Mouse (Mus musculus) midbrain, embryonic 10.5 days (tissue): Measurements from ENCODE around the gene Eef2. TPM values are rescaled to one million over a fixed set of nuclear protein-coding genes. Genes with fewer than 3 reads are reported as not detected.

ENCODE experiments used
- DNase-seq: peaks from one replicate; pipeline ENCODE4 v3.0.0-alpha.2; 2017; ENCODE audit warnings: low spot score
- H3K27ac ChIP-seq: fragments of 300-500 bp; sonication (generic); replicated peaks from 2 replicates; pipeline ENCODE4 v1.5.1; 2016; ENCODE audit warnings: mild to moderate bottlenecking
- H3K27me3 ChIP-seq: fragments of 300-500 bp; sonication (generic); 2 replicates; pipeline ENCODE4 v1.6.1; 2016; ENCODE audit warnings: low read depth, mild to moderate bottlenecking; ENCODE audit not compliant: poor library complexity, severe bottlenecking
- H3K36me3 ChIP-seq: fragments of 300-500 bp; sonication (generic); 2 replicates; pipeline ENCODE4 v1.6.1; 2016; ENCODE audit warnings: mild to moderate bottlenecking, moderate library complexity
- H3K4me1 ChIP-seq: fragments of 300-500 bp; sonication (generic); 2 replicates; pipeline ENCODE4 v1.6.1; 2016
- H3K4me3 ChIP-seq: fragments of 300-500 bp; sonication (generic); 2 replicates; pipeline ENCODE4 v1.5.1; 2016; ENCODE audit warnings: mild to moderate bottlenecking, moderate library complexity
- H3K9me3 ChIP-seq: fragments of 300-500 bp; sonication (generic); replicated peaks from 2 replicates; pipeline ENCODE4 v1.6.1; 2016; ENCODE audit warnings: mild to moderate bottlenecking
- WGBS: fragments of 180-500 bp; shearing (Covaris S2); methylation state at CpG from one replicate; pipeline ENCODE4 v1.1.7; 2016; 5-methylcytosine and 5-hydroxymethylcytosine counted together
- polyA plus RNA-seq: library from polyadenylated mRNA; unstranded; fragments of >200 nt; fragmentation: Nextera tagmentation; extraction: Ambion mirVana; gene quantifications from 2 replicates; pipeline ENCODE4 v1.2.1, GENCODE M21; 2016

Eef2 gene
- polyA plus RNA-seq = 528 and 571 TPM in 2 replicates

DNA sequence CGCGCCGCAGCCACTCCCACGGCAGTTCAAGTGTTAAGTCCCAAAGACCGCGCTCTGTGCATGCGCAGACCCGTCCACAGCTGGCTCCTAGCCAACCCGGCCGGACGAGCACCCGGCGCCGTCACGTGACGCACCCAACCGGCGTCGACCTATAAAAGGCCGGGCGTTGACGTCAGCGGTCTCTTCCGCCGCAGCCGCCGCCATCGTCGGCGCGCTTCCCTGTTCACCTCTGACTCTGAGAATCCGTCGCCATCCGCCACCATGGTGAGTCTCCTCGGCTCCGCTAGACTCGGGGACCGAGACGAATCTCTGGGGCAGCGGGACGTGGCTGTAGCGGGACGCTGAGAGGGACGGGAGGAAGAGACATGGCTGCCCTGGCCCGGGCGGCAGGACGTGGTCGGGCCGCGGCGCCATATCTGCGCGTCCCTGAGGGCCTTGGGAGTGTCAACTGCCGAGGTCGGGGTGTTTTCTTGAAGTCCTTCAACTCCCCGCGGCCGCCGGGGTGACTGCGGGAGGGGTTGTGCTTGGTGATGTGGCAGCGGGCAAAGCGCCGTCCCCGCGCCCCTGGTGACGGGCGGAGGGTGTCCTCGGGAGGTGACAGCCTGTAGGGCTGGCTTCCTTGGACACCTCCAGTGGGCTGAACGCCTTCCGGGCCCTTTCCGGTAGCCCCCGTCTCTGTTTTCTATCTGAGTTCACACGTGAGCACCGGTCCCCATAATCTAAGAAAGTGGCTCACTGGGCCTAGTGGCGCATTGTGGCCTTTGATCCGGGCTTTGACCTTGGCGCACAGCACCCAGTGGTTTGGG is at the start of gene Eef2:
Gene Eef2 (plus strand): TSS at position 166 of the 806 bp plus-strand sequence.
- WGBS = under 1% methylated on average over 77 of the region's 77 CpGs
- H3K36me3 ChIP-seq = peaks cover 48% of the 10 kb centered on the region
- peak; percentile 98 for DNase-seq

GRCm38 (mm10) chr10:81134181-81134587 is 42.2 kb upstream of the Eef2 start:
- H3K36me3 ChIP-seq = no peaks in the 10 kb centered on the region
- H3K9me3 ChIP-seq = no peaks in the 10 kb centered on the region
- 3% methylated on average over 16 of the region's 16 CpGs for WGBS
- no peak for DNase-seq
- H3K4me3 ChIP-seq = peak overlapping the region; percentile 89
- no peak overlapping the region for H3K27ac ChIP-seq
- H3K4me1 ChIP-seq = peaks cover 43% of the 10 kb centered on the region
- peaks cover 62% of the 10 kb centered on the region for H3K27me3 ChIP-seq

More for the DNA sequence above, at the start of gene Eef2:
- Histone ChIP-seq H3K27me3 (no peaks in the 10 kb centered on the region), H3K4me3 (peak within 1 kb of the TSS; percentile 100), H3K4me1 (peaks cover 72% of the 10 kb centered on the region), H3K9me3 (no peaks in the 10 kb centered on the region), H3K27ac (peak within 1 kb of the TSS; percentile 97)

DNA sequence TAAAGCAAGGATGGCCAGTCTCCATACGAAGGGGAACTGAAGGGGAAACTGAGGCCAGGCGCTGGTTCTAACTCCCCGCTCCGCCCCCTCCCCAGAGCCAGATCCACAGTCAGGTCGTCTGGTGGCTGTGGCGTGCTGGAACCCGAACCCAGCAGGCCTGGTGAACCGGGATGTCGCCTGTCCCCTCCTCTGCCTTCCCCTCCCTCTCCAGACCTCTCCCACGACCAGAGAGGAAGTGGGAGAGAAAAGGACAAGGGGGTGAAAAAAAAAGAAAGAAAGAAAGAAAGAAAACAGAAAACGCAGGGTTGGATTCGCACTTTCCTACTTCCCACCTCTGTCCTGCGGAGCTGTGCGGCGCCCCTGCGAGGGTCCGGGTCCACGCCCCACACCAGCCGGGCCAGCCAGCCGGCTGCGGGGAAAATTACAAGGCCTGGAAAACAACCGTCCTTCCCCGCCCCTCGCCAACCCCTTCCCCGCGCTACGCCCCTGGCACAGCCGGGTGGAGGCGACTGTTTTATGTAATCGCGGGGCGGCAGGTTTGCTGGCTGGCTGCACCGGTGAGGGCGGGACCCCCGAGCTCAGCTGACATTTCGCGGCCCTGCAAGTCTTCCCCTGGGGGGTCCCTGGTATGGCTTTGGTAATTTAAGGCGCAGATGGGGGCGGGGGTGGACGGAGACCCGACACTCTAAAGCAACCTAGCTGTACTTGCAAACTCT is 41.3 kb upstream of the Eef2 start, which contains the start of gene Zbtb7a:
Gene Zbtb7a (plus strand): TSS at position 255 of the 716 bp plus-strand sequence.
- H3K4me3 ChIP-seq = peak within 1 kb of the TSS; percentile 89
- H3K9me3 ChIP-seq = no peaks in the 10 kb centered on the region
- 2% methylated on average over 41 of the region's 41 CpGs for WGBS
- H3K4me1 ChIP-seq = peaks cover 45% of the 10 kb centered on the region
- peak; percentile 51 for DNase-seq
- H3K27ac ChIP-seq = peak within 1 kb of the TSS; percentile 97
- H3K36me3 ChIP-seq = no peaks in the 10 kb centered on the region
- peaks cover 53% of the 10 kb centered on the region for H3K27me3 ChIP-seq

DNA sequence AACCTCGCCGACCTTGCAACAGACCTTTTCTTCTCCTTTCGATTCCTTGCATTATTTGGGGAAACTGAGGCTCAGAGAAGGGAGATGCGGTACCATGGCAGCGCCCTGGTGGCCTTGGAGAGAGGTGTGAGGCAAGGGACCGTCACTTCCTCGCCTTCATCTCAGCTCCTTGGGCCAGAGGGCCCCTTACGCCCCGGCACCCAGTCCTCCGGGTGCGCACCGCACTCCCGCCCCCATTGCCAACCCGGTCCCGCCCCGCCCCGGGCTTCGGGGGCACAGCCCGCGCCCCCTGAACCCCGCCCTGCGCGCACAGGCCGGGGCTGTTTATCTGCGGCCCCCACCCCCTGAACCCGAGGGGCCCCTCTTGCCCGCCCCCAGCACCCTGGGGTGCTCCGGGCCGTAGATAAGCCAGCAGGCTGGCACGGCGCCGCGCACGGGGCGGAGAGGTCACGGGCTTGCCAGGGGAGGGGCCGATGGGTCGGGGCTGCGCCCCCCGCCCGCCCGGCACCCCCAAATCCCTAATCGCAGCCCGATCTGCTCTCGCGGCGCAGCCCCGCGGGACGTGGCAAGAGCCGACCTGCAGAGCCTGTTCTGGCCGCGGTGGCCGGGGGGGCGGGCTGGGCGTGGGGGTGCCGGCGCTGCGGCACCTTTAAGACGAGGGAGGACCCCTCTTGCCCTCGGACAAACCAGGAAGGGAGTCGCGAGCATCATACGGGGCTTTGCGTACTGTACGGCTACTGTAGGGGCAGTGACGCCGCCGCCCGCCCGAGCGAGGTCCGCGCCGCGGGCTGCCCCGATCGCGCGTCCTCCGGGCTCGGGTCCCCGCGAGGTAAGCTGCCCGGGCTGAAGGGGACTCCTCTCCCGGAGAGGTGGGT is 40.4 kb upstream of the Eef2 start:
- H3K36me3 ChIP-seq = no peaks in the 10 kb centered on the region
- no peaks in the 10 kb centered on the region for H3K9me3 ChIP-seq
- peak; percentile 71 for DNase-seq
- H3K27me3 ChIP-seq = peaks cover 43% of the 10 kb centered on the region
- H3K27ac ChIP-seq = peak overlapping the region; percentile 97
- peaks cover 55% of the 10 kb centered on the region for H3K4me1 ChIP-seq
- H3K4me3 ChIP-seq = peak overlapping the region; percentile 89
- WGBS = under 1% methylated on average over 82 of the region's 86 CpGs

DNA sequence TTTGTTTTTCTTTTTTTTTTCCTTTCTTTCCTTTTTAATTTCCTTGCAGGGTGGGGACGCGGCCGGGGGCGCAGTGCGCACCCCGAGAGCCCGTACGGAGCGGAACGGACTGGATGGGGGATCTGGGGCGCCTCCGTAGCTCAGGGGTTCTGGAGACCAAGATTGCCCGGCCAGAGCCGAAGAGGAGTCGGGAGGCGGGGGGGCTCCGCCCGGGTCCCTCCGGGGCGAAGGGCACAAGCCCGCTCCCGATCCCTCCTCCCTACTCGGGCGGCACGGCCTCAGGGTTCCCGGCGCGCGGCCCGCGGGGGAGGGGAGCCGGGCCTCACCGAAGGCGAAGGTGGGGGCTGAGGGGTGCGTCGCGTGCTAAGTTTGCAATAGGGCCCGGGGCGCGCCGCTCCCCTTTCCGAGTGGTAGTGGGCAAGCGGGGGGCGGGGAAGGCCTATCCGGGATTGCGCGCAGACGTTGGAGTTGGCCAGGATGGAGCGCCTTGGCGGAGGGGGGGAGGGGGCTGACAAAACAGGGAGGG is 39.7 kb upstream of the Eef2 start:
- H3K27me3 ChIP-seq = peaks cover 42% of the 10 kb centered on the region
- no peak for DNase-seq
- no peaks in the 10 kb centered on the region for H3K9me3 ChIP-seq
- no peaks in the 10 kb centered on the region for H3K36me3 ChIP-seq
- peak overlapping the region; percentile 89 for H3K4me3 ChIP-seq
- WGBS = 0% methylated on average over 44 of the region's 50 CpGs
- H3K4me1 ChIP-seq = peaks cover 62% of the 10 kb centered on the region
- H3K27ac ChIP-seq = peak overlapping the region; percentile 97

- Histone ChIP-seq H3K4me3 (peak overlapping the region; percentile 89), H3K27ac (peak overlapping the region; percentile 97), H3K36me3 (0 out of 2 replicates have a peak, but pooled peaks cover under 1% of the 10 kb centered on the region), H3K27me3 (peaks cover 36% of the 10 kb centered on the region), H3K4me1 (peaks cover 69% of the 10 kb centered on the region), H3K9me3 (no peaks in the 10 kb centered on the region)
- DNase-seq = peak; percentile 100
- WGBS = under 1% methylated on average over 81 of the region's 89 CpGs
Observed at GRCm38 (mm10) chr10:81137252-81138130, 38.9 kb upstream of the Eef2 start.

- Histone ChIP-seq H3K27me3 (peaks cover 29% of the 10 kb centered on the region), H3K9me3 (no peaks in the 10 kb centered on the region), H3K27ac (peak overlapping the region; percentile 97), H3K4me3 (peak overlapping the region; percentile 89), H3K4me1 (peaks cover 75% of the 10 kb centered on the region), H3K36me3 (peaks cover 5% of the 10 kb centered on the region)
- WGBS = under 1% methylated on average over 24 of the region's 24 CpGs
- DNase-seq = peak; percentile 42
Observed at GRCm38 (mm10) chr10:81138131-81138782, 38.2 kb upstream of the Eef2 start.

DNA sequence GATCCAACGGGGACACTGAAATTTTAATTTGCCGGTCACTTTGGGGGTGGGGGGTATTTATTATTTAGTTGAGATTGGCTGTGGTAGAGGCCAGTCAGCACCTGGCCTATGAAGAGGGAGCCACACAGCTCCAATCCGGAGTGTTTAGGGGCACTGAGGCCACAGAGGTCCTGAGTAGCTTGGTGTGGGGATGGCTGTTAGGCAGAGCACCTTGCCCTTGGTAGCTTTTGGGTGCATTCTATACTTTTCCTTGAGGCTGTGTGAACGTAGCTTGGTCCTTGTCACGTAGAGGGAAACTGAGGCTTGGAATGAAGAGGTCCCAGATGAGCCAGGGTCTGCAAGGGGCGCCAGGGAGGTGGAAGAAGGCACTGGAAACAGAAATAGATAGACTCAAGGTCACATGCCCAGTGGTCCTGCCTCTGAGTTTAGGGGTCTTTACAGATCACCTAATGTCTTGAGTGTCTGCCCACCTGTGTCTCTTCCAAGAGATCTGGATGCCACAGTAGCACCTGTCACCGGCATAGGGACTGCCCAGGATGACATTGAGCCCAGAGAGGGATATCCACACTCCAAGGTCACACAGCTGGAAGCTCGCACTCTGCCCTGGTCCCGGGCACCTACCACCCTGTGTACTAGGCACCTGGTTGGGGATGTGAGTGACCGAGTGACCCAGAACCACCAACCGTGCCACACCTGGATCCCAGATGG is 37.5 kb upstream of the Eef2 start:
- H3K36me3 ChIP-seq = peaks cover 12% of the 10 kb centered on the region
- H3K27me3 ChIP-seq = peaks cover 22% of the 10 kb centered on the region
- no peak for DNase-seq
- peak overlapping the region; percentile 97 for H3K27ac ChIP-seq
- WGBS = 62% methylated on average over 11 of the region's 11 CpGs
- H3K4me3 ChIP-seq = peak overlapping the region; percentile 89
- peaks cover 76% of the 10 kb centered on the region for H3K4me1 ChIP-seq
- H3K9me3 ChIP-seq = no peaks in the 10 kb centered on the region

GRCm38 (mm10) chr10:81139529-81139846 is 36.9 kb upstream of the Eef2 start:
- 78% methylated on average over 4 of the region's 4 CpGs for WGBS
- Histone ChIP-seq H3K4me1 (peaks cover 71% of the 10 kb centered on the region), H3K4me3 (peak overlapping the region; percentile 89), H3K27me3 (peaks cover 17% of the 10 kb centered on the region), H3K36me3 (peaks cover 17% of the 10 kb centered on the region), H3K9me3 (0 out of 2 replicates have a peak, but pooled peaks cover 3% of the 10 kb centered on the region), H3K27ac (peak overlapping the region; percentile 97)
- no peak for DNase-seq

GRCm38 (mm10) chr10:81140005-81140404 is 36.4 kb upstream of the Eef2 start:
- Histone ChIP-seq H3K4me3 (peak overlapping the region; percentile 89), H3K4me1 (peaks cover 71% of the 10 kb centered on the region), H3K9me3 (0 out of 2 replicates have a peak, but pooled peaks cover 4% of the 10 kb centered on the region), H3K27me3 (peaks cover 12% of the 10 kb centered on the region), H3K36me3 (peaks cover 23% of the 10 kb centered on the region), H3K27ac (peak overlapping the region; percentile 97)
- 69% methylated on average over 8 of the region's 8 CpGs for WGBS
- DNase-seq = no peak
